Mouse (Mus musculus) hindbrain, postnatal 0 days (tissue): Measurements from ENCODE around the gene Ccdc15. TPM values are rescaled to one million over a fixed set of nuclear protein-coding genes. Genes with fewer than 3 reads are reported as not detected.

Source experiments
- ATAC-seq: fragments of 200-750 bp; cut with Nextera tagmentation; 2 replicates; pipeline ENCODE4 v1.8.0; 2017; ENCODE audit warnings: mild to moderate bottlenecking, moderate TSS enrichment, moderate library complexity
- DNase-seq: peaks from one replicate; pipeline ENCODE4 v3.0.0-alpha.2; 2015; ENCODE audit warnings: low spot score
- H3K27ac ChIP-seq: fragments of 300-500 bp; sonication (generic); 2 replicates; pipeline ENCODE4 v1.5.1; 2014; ENCODE audit warnings: mild to moderate bottlenecking
- H3K27me3 ChIP-seq: fragments of 300-500 bp; sonication (generic); 2 replicates; pipeline ENCODE4 v1.6.1; 2014; ENCODE audit warnings: low read length, mixed read lengths; ENCODE audit not compliant: insufficient read depth
- H3K36me3 ChIP-seq: fragments of 300-500 bp; sonication (generic); 2 replicates; pipeline ENCODE4 v1.6.1; 2014; ENCODE audit warnings: low read length, mixed read lengths; ENCODE audit not compliant: insufficient read depth
- H3K4me1 ChIP-seq: fragments of 300-500 bp; sonication (generic); 2 replicates; pipeline ENCODE4 v1.6.1; 2014; ENCODE audit warnings: antibody characterized with exemption, low read length, mixed read lengths; ENCODE audit not compliant: insufficient read depth
- H3K4me2 ChIP-seq: fragments of 300-500 bp; sonication (generic); 2 replicates; pipeline ENCODE4 v1.6.1; 2014; ENCODE audit warnings: low read depth, mild to moderate bottlenecking, low read length, moderate library complexity, mixed read lengths
- H3K4me3 ChIP-seq: fragments of 300-500 bp; sonication (generic); 2 replicates; pipeline ENCODE4 v1.5.1; 2014; ENCODE audit warnings: low read length
- H3K9ac ChIP-seq: fragments of 300-500 bp; sonication (generic); replicated peaks from 2 replicates; pipeline ENCODE4 v1.6.1; 2014; ENCODE audit warnings: mild to moderate bottlenecking, low read length, moderate library complexity, mixed read lengths
- H3K9me3 ChIP-seq: fragments of 300-500 bp; sonication (generic); 2 replicates; pipeline ENCODE4 v1.6.1; 2016; ENCODE audit warnings: low read length, mixed read lengths
- CTCF ChIP-seq: IDR thresholded peaks from 2 replicates; pipeline ENCODE4 v1.5.1; 2016; ENCODE audit warnings: antibody characterized with exemption, control low read depth, low read depth
- WGBS: fragments of 180-500 bp; shearing (Covaris S2); extraction: QIAGEN DNeasy Blood & Tissue Kit; methylation state at CpG from one replicate; pipeline ENCODE4 v1.1.7; 2014; 5-methylcytosine and 5-hydroxymethylcytosine counted together
- polyA plus RNA-seq: library from polyadenylated mRNA; unstranded; fragments of >200 nt; fragmentation: Nextera tagmentation; extraction: Ambion mirVana; gene quantifications from 2 replicates; pipeline ENCODE4 v1.2.1, GENCODE M21; 2015
- total RNA-seq: library from RNA; depleted of rRNA; stranded (reverse); fragments of >200 nt; gene quantifications from 2 replicates; pipeline ENCODE4 v1.2.3, GENCODE M21; 2014; rRNA removed

Gene Ccdc15
- total and polyA plus RNA-seq, 2 experiments from 2014 or later = 5.5 to 7.4 TPM

DNA sequence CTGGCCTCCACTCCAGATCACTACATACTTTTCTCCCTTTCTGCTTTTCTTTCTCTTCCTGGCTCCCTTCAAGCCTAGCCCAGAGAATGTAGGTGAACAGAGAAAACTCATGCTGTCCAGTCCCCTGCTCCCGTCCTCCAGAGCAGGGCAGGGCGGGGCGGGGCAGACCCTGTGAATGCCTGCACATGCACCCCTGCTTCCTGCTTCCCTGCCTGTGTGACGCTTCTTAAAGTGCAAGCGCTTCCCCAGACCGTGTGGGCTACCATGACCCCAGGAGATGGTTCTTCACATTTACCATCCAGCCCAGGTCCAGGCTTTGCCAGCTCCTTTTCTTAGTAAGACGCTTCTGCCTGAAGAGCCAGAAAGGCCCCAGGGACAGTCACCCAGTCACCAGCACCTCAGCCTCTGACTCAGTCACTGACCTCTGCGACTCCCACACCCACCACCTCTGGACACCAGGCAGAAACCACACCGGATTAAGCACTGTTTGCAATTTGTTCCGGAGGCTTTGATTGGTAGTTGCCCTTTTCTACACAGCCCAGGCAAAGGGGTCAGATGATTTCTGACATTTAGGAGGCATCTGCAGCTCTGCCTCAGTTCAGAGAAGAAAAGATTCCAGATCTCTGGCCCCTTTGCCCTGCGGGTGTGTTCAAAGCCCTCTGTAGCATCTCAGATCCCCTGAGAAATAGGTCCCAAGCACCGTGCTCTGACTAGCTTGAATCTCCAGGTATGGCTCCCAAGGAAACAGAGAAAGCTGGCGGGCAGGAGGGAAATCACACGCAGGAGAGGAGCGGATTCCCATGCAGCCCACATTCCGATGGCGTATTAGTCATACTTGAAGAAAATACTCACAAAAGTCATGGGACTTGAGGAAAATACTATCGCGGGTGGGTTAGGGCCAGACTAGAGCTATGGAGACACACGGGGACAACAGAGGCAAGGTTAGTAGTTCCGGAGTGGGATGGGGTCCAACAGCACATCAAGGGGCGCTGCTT lies 115.7 kb downstream of the Ccdc15 start:
- Histone ChIP-seq H3K4me3 (no peak overlapping the region), H3K9me3 (no peaks in the 10 kb centered on the region), H3K36me3 (no peaks in the 10 kb centered on the region), H3K9ac (no peak overlapping the region), H3K27me3 (no peaks in the 10 kb centered on the region), H3K4me2 (no peak overlapping the region), H3K4me1 (no peaks in the 10 kb centered on the region), H3K27ac (no peak overlapping the region)
- no peak for DNase-seq
- TF ChIP-seq CTCF = no peak
- WGBS = 62% methylated on average over 22 of the region's 22 CpGs
- ATAC-seq = no peak

- Histone ChIP-seq H3K9me3 (no peaks in the 10 kb centered on the region), H3K4me1 (no peaks in the 10 kb centered on the region), H3K27ac (no peak overlapping the region), H3K36me3 (no peaks in the 10 kb centered on the region), H3K27me3 (no peaks in the 10 kb centered on the region), H3K9ac (no peak overlapping the region), H3K4me3 (no peak overlapping the region), H3K4me2 (no peak overlapping the region)
- DNase-seq (no peak), ATAC-seq (no peak)
- TF ChIP-seq CTCF = no peak
- 92% methylated on average over 9 of the region's 9 CpGs for WGBS
Observed at GRCm38 (mm10) chr9:37230486-37231195, 117.6 kb downstream of the Ccdc15 start.

DNA sequence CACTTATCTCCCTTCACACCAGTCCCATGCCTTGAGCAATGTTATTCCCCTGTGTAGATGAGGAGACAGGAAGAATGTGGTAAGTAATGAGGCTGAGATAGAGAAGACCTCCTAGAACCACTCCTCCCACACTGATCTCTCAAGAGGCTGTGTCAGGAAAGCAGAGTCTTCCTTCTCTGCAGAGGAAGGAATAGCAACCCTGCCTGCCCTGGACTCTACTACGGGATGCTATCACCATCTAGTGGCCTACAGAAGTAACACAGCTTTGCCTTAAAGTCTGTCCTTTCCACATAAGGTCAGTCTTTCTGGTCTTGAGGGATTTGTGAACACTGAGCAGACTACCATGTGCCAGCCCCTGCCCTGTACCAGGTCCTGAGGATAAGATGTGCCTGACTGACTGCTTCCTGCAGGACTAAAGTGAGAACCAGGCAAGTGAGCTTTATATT lies 118.3 kb downstream of the Ccdc15 start:
- peak; percentile 100 for TF ChIP-seq CTCF
- Histone ChIP-seq H3K36me3 (no peaks in the 10 kb centered on the region), H3K4me3 (no peak overlapping the region), H3K4me2 (no peak overlapping the region), H3K27ac (no peak overlapping the region), H3K9me3 (no peaks in the 10 kb centered on the region), H3K27me3 (no peaks in the 10 kb centered on the region), H3K4me1 (no peaks in the 10 kb centered on the region), H3K9ac (no peak overlapping the region)
- ATAC-seq (peak; percentile 91), DNase-seq (peak; percentile 86)
- WGBS = 5% methylated on average over 1 of the region's 1 CpGs

Other genes starting within 250 kb of the Ccdc15 start
- gene Pknox2, start 201.0 kb downstream of the Ccdc15 start, total RNA-seq = 23.5 and 28.0 TPM in 2 replicates
- 20.6 and 22.2 TPM in 2 replicates for gene Pknox2, start 201.0 kb downstream of the Ccdc15 start, polyA plus RNA-seq
- 6.0 and 6.3 TPM in 2 replicates for gene Tmem218, start 140.2 kb downstream of the Ccdc15 start, total RNA-seq
- 11.4 and 13.3 TPM in 2 replicates for gene Tmem218, start 140.2 kb downstream of the Ccdc15 start, polyA plus RNA-seq
- 2.6 and 4.7 TPM in 2 replicates for gene Slc37a2, start 92.7 kb downstream of the Ccdc15 start, total RNA-seq
- 2.4 and 3.4 TPM in 2 replicates for gene Slc37a2, start 92.7 kb downstream of the Ccdc15 start, polyA plus RNA-seq
- gene Hepacam, start 18.9 kb upstream of the Ccdc15 start, total RNA-seq = 40.5 and 45.9 TPM in 2 replicates
- gene Hepacam, start 18.9 kb upstream of the Ccdc15 start, polyA plus RNA-seq = 69.2 and 74.4 TPM in 2 replicates
- 12.5 and 13.1 TPM in 2 replicates for gene Robo4, start 53.5 kb upstream of the Ccdc15 start, total RNA-seq
- 3.6 and 4.5 TPM in 2 replicates for gene Robo4, start 53.5 kb upstream of the Ccdc15 start, polyA plus RNA-seq
- 2.0 and 2.8 TPM in 2 replicates for gene Robo3, start 84.8 kb upstream of the Ccdc15 start, total RNA-seq
- gene Robo3, start 84.8 kb upstream of the Ccdc15 start, polyA plus RNA-seq = 1.5 and 1.6 TPM in 2 replicates
- 20.0 and 34.0 TPM in 2 replicates for gene Msantd2, start 140.9 kb upstream of the Ccdc15 start, total RNA-seq
- 16.1 and 17.8 TPM in 2 replicates for gene Msantd2, start 140.9 kb upstream of the Ccdc15 start, polyA plus RNA-seq
- gene Esam, start 179.6 kb upstream of the Ccdc15 start, total RNA-seq = 34.2 and 43.7 TPM in 2 replicates
- 36.1 and 37.9 TPM in 2 replicates for gene Esam, start 179.6 kb upstream of the Ccdc15 start, polyA plus RNA-seq
- 3.0 and 3.9 TPM in 2 replicates for gene Vsig2, start 190.8 kb upstream of the Ccdc15 start, total RNA-seq
- 1.3 and 1.6 TPM in 2 replicates for gene Vsig2, start 190.8 kb upstream of the Ccdc15 start, polyA plus RNA-seq
- 6.0 and 8.3 TPM in 2 replicates for gene Nrgn, start 204.5 kb upstream of the Ccdc15 start, total RNA-seq
- 11.9 and 15.4 TPM in 2 replicates for gene Nrgn, start 204.5 kb upstream of the Ccdc15 start, polyA plus RNA-seq
- 9.7 and 18.7 TPM in 2 replicates for gene Siae, start 207.3 kb upstream of the Ccdc15 start, total RNA-seq
- gene Siae, start 207.3 kb upstream of the Ccdc15 start, polyA plus RNA-seq = 12.5 and 15.5 TPM in 2 replicates